Mouse (Mus musculus) liver, embryonic 11.5 days (tissue): Measurements from ENCODE around the gene Zfp346. TPM values are rescaled to one million over a fixed set of nuclear protein-coding genes. Genes with fewer than 3 reads are reported as not detected.
"Not testable (repeated sequence)": the region's sequence is repeated elsewhere in the genome, so short reads cannot be mapped to it uniquely, and the experiment has no call there.

Experiments used
- ATAC-seq: fragments of 200-750 bp; cut with Nextera tagmentation; replicated peaks from 2 replicates; pipeline ENCODE4 v1.8.0; 2017; ENCODE audit warnings: moderate number of reproducible peaks, mild to moderate bottlenecking, moderate TSS enrichment, moderate library complexity; ENCODE audit not compliant: low FRiP score
- DNase-seq: peaks from one replicate; pipeline ENCODE4 v3.0.0-alpha.2; 2017; ENCODE audit warnings: low spot score
- H3K27ac ChIP-seq: fragments of 300-500 bp; sonication (generic); 2 replicates; pipeline ENCODE4 v1.5.1; 2014; ENCODE audit warnings: mild to moderate bottlenecking, low read depth, low read length, control low read depth
- H3K27me3 ChIP-seq: fragments of 300-500 bp; sonication (generic); replicated peaks from 2 replicates; pipeline ENCODE4 v1.6.1; 2014; ENCODE audit warnings: low read length, mixed read lengths; ENCODE audit not compliant: control insufficient read depth, insufficient read depth
- H3K36me3 ChIP-seq: fragments of 300-500 bp; sonication (generic); 2 replicates; pipeline ENCODE4 v1.6.1; 2014; ENCODE audit warnings: mild to moderate bottlenecking, low read length, moderate library complexity, mixed read lengths; ENCODE audit not compliant: control insufficient read depth, insufficient read depth
- H3K4me1 ChIP-seq: fragments of 300-500 bp; sonication (generic); replicated peaks from 2 replicates; pipeline ENCODE4 v1.6.1; 2014; ENCODE audit warnings: low read length, mixed read lengths; ENCODE audit not compliant: control insufficient read depth, insufficient read depth
- H3K4me2 ChIP-seq: fragments of 300-500 bp; sonication (generic); 2 replicates; pipeline ENCODE4 v1.6.1; 2014; ENCODE audit warnings: mild to moderate bottlenecking, control low read depth, moderate library complexity
- H3K4me3 ChIP-seq: fragments of 300-500 bp; sonication (generic); 2 replicates; pipeline ENCODE4 v1.5.1; 2014; ENCODE audit warnings: low read depth, low read length, control low read depth
- H3K9ac ChIP-seq: fragments of 300-500 bp; sonication (generic); 2 replicates; pipeline ENCODE4 v1.6.1; 2014; ENCODE audit warnings: low read depth, low read length, control low read depth
- H3K9me3 ChIP-seq: fragments of 300-500 bp; sonication (generic); 2 replicates; pipeline ENCODE4 v1.6.1; 2016; ENCODE audit warnings: low read length, inconsistent platforms, mixed read lengths; ENCODE audit not compliant: control insufficient read depth
- WGBS: fragments of 180-500 bp; shearing (Covaris S2); extraction: QIAGEN DNeasy Blood & Tissue Kit; methylation state at CpG from one replicate; pipeline ENCODE4 v1.1.7; 2014; 5-methylcytosine and 5-hydroxymethylcytosine counted together
- polyA plus RNA-seq: library from polyadenylated mRNA; unstranded; fragments of >200 nt; fragmentation: Nextera tagmentation; extraction: Ambion mirVana; gene quantifications from 2 replicates; pipeline ENCODE4 v1.2.1, GENCODE M21; 2014

The Zfp346 gene
- polyA plus RNA-seq = 18.9 and 19.5 TPM in 2 replicates

- peak; percentile 90 for ATAC-seq
- peak within 1 kb of the TSS; percentile 81 for H3K4me3 ChIP-seq
- peak within 1 kb of the TSS; percentile 95 for H3K4me2 ChIP-seq
- no peaks in the 10 kb centered on the region for H3K27me3 ChIP-seq
- H3K27ac ChIP-seq = peak within 1 kb of the TSS; percentile 72
- WGBS = under 1% methylated on average over 66 of the region's 66 CpGs
- H3K9me3 ChIP-seq = no peaks in the 10 kb centered on the region
- peaks cover 10% of the 10 kb centered on the region; the same call in 1 of the 2 replicates for H3K4me1 ChIP-seq
- DNase-seq = peak; percentile 96
- H3K9ac ChIP-seq = peak within 1 kb of the TSS; percentile 85
- H3K36me3 ChIP-seq = peaks cover 9% of the 10 kb centered on the region; the same call in 1 of the 2 replicates
These were observed at the start of gene Zfp346 for GRCm38 (mm10) chr13:55105045-55105952. TSS of gene Zfp346 (plus strand) at chr13:55105311.

GRCm38 (mm10) chr13:55058042-55058441 lies 47.1 kb upstream of the Zfp346 start:
- Histone ChIP-seq H3K27ac (no peak overlapping the region), H3K9me3 (no peaks in the 10 kb centered on the region), H3K36me3 (peaks cover 5% of the 10 kb centered on the region; the same call in 1 of the 2 replicates), H3K4me3 (no peak overlapping the region), H3K27me3 (no peaks in the 10 kb centered on the region), H3K4me2 (no peak overlapping the region), H3K4me1 (no peaks in the 10 kb centered on the region), H3K9ac (no peak overlapping the region)
- whole genome bisulfite sequencing = 92% methylated on average over 2 of the region's 2 CpGs
- no peak for ATAC-seq
- DNase-seq = no peak

DNA sequence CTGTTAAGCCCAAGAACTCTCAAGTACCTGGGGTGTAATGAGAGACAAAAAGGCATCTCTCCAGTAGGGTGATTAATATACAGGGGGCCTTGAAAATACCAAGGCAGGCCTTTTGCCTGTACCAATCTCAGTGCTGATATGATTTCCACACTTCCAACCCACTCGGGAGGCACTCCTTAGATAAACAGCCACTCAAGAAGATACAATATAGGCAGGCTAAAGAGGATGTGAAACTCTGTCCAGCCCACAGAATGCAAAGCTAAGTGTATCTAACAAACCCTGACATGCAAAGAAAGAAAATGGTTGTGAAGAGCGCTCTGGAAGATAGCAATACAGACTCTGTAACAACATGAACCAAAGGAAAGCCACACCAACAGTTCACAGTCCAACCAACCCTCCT lies 41.8 kb upstream of the Zfp346 start:
- ATAC-seq (no peak), DNase-seq (no peak)
- Histone ChIP-seq H3K36me3 (no peaks in the 10 kb centered on the region; the same call in 1 of the 2 replicates), H3K27me3 (no peaks in the 10 kb centered on the region), H3K27ac (no peak overlapping the region), H3K4me1 (no peaks in the 10 kb centered on the region), H3K4me3 (no peak overlapping the region), H3K9ac (no peak overlapping the region), H3K9me3 (no peaks in the 10 kb centered on the region), H3K4me2 (no peak overlapping the region)
- WGBS = 72% methylated on average over 2 of the region's 2 CpGs

GRCm38 (mm10) chr13:55069719-55070118 lies 35.4 kb upstream of the Zfp346 start:
- Histone ChIP-seq H3K4me1 (no peaks in the 10 kb centered on the region), H3K9ac (no peak overlapping the region), H3K27me3 (no peaks in the 10 kb centered on the region), H3K4me2 (no peak overlapping the region), H3K9me3 (no peaks in the 10 kb centered on the region), H3K4me3 (no peak overlapping the region), H3K27ac (no peak overlapping the region), H3K36me3 (no peaks in the 10 kb centered on the region)
- DNase-seq (no peak), ATAC-seq (no peak)
- 66% methylated on average over 7 of the region's 7 CpGs for WGBS

DNA sequence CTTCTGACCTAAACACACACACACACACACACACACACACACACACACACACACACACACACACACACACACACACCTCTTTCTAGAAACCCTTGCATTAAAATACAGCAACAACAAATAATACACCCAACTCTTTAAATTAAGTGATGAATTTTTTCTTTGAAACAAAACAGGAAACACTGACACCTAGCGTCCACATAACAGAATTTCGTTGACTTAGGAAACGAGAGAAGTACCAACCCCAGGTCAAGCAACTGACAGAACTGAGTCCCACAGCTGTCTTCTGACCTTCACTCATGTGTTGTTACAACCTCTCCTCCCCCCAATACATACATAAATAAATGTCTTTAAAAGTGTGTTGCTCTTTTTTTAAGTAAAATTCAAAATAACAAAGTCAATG lies 33.8 kb upstream of the Zfp346 start:
- ATAC-seq = no peak
- Histone ChIP-seq H3K9ac (no peak overlapping the region), H3K27ac (no peak overlapping the region), H3K4me1 (no peaks in the 10 kb centered on the region), H3K4me3 (no peak overlapping the region), H3K27me3 (no peaks in the 10 kb centered on the region), H3K36me3 (no peaks in the 10 kb centered on the region), H3K9me3 (no peaks in the 10 kb centered on the region), H3K4me2 (no peak overlapping the region)
- no peak for DNase-seq
- WGBS = 7% methylated on average over 3 of the region's 3 CpGs

DNA sequence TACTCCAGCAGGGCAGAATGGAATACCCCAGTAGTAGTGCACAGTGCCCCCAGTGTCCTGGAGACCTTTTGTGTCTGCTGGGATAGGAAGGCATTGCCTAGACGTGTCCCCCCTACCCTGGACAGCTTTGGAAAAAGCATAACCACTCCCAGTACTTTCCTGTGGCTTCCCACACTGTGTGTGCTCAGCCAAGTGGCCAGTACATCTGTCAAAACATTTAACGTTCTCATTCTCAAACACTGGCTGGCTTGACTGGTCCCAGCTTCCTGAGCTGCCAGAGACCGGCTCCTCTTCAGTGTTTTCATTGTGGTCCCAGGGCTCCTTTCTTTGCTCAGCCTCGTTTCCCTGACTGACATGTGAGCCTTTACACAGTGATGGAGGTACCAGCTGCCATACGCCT lies 29.5 kb upstream of the Zfp346 start:
- H3K9ac ChIP-seq = no peak overlapping the region
- ATAC-seq (no peak), DNase-seq (no peak)
- no peaks in the 10 kb centered on the region for H3K36me3 ChIP-seq
- 75% methylated on average over 5 of the region's 5 CpGs for WGBS
- no peaks in the 10 kb centered on the region for H3K4me1 ChIP-seq
- no peak overlapping the region for H3K4me3 ChIP-seq
- no peaks in the 10 kb centered on the region for H3K9me3 ChIP-seq
- H3K27me3 ChIP-seq = no peaks in the 10 kb centered on the region
- no peak overlapping the region for H3K27ac ChIP-seq
- H3K4me2 ChIP-seq = no peak overlapping the region

- peaks cover 7% of the 10 kb centered on the region; the same call in 1 of the 2 replicates for H3K36me3 ChIP-seq
- no peaks in the 10 kb centered on the region for H3K9me3 ChIP-seq
- DNase-seq (no peak), ATAC-seq (no peak)
- H3K4me3 ChIP-seq = no peak overlapping the region
- no peaks in the 10 kb centered on the region for H3K27me3 ChIP-seq
- H3K4me2 ChIP-seq = no peak overlapping the region
- no peak overlapping the region for H3K27ac ChIP-seq
- no peak overlapping the region for H3K9ac ChIP-seq
- 83% methylated on average over 4 of the region's 4 CpGs for WGBS
- H3K4me1 ChIP-seq = no peaks in the 10 kb centered on the region
These were observed 12.5 kb upstream of the Zfp346 start for GRCm38 (mm10) chr13:55092588-55092987.

DNA sequence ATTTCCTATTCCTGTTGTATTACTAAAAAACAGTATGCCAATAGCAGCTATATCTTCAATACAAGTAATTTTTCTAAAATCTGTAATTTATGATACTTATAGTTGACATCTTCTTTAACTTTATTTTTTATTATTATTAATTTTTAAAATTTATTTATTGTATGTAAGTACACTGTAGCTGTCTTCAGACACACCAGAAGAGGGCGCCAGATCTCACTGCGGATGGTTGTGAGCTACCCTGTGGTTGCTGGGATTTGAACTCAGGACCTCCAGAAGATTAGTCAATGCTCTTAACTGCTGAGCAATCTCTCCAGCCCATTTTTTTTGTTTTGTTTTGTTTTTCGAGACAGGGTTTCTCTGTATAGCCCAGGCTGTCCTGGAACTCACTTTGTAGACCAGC lies 7.3 kb upstream of the Zfp346 start:
- not testable (repeated sequence) for DNase-seq, H3K27ac ChIP-seq, H3K9me3 ChIP-seq, H3K4me1 ChIP-seq, H3K27me3 ChIP-seq, ATAC-seq, H3K9ac ChIP-seq, H3K36me3 ChIP-seq, H3K4me3 ChIP-seq, H3K4me2 ChIP-seq
- WGBS = 85% methylated on average over 3 of the region's 3 CpGs
